Mouse (Mus musculus): ENCODE data around the gene Cnppd1.

- TF ChIP-seq POLR2A (IDR thresholded peaks at IDR 0.05; ENCODE audit: borderline replicate concordance, insufficient read depth, low read length): no peak
- TF ChIP-seq CTCF (IDR thresholded peaks at IDR 0.05; ENCODE audit: borderline replicate concordance, insufficient read depth, low read depth, low read length): no peak
These were observed 13.9 kb downstream of the Cnppd1 start for GRCm38 (mm10) chr1:75128641-75129040.
